Mouse (Mus musculus) lung, postnatal 0 days (tissue): Measurements from ENCODE around the gene Actn3.

Experiments
- CTCF ChIP-seq: IDR thresholded peaks from 2 replicates; pipeline ENCODE4 v1.5.1; 2016; ENCODE audit warnings: antibody characterized with exemption, mild to moderate bottlenecking
- EP300 ChIP-seq: IDR thresholded peaks from 2 replicates; pipeline ENCODE4 v1.6.1; 2016; ENCODE audit warnings: antibody characterized with exemption, mild to moderate bottlenecking, control low read depth

DNA sequence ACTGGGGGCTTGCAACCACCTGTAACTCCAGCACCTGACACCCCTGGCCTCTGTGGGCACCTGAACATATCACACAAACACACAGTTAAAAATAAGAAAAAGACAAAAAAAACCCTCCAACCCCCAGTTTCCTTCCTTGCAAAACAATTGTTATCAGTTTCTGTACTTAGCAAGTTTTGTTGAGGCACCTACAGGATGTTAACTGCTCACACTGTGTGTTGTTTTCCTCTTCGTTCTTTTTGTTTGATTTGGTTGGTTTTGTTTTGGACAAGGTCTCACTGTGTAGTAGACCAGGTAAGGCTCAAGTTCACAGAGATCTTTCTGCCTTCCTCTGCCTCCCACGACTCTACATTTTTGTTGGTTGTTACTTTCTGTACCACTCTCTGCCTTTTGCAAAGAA lies 35.1 kb downstream of the Actn3 start:
- TF ChIP-seq CTCF, result no peak
- TF ChIP-seq EP300, result no peak
